Mouse (Mus musculus): ENCODE measurements around the gene Cnot11. TPM values are rescaled to one million over a fixed set of nuclear protein-coding genes. Genes with fewer than 3 reads are reported as not detected.

Gene Cnot11
- polyA plus RNA-seq, 1 experiment, result 18.8 TPM

GRCm38 (mm10) chr1:39522519-39522918 is 12.3 kb upstream of the Cnot11 start:
- H3K36me3 ChIP-seq (ENCODE audit: control insufficient read depth, insufficient read depth, low read length), result no peaks in the 10 kb centered on the region
- H3K27me3 ChIP-seq (ENCODE audit: control insufficient read depth, insufficient read depth, low read length), result no peaks in the 10 kb centered on the region
- H3K4me1 ChIP-seq (ENCODE audit: control insufficient read depth, insufficient read depth, insufficient read length, low read length), result no peaks in the 10 kb centered on the region
- no peak overlapping the region for H3K4me3 ChIP-seq (ENCODE audit: low read depth, low read length)
- TF ChIP-seq POLR2A (IDR thresholded peaks at IDR 0.05; ENCODE audit: low read depth, low read length) (no peak), CTCF (IDR thresholded peaks at IDR 0.05; ENCODE audit: extremely low read depth, insufficient read length, insufficient replicate concordance, low read depth, low read length) (peak; percentile 47; the same call in 1 of the 2 replicates)
- H3K27ac ChIP-seq (ENCODE audit: insufficient read depth, low read depth, low read length), result no peak overlapping the region
- 23% methylated on average over 5 of the region's 5 CpGs for WGBS

GRCm38 (mm10) chr1:39525763-39526162 is 9.0 kb upstream of the Cnot11 start:
- TF ChIP-seq CTCF (IDR thresholded peaks at IDR 0.05; ENCODE audit: extremely low read depth, insufficient read length, insufficient replicate concordance, low read depth, low read length), result no peak
- 63% methylated on average over 7 of the region's 7 CpGs for WGBS
- Histone ChIP-seq H3K27me3 (ENCODE audit: control insufficient read depth, insufficient read depth, low read length) (no peaks in the 10 kb centered on the region), H3K4me3 (ENCODE audit: low read depth, low read length) (no peak overlapping the region), H3K27ac (ENCODE audit: insufficient read depth, low read depth, low read length) (no peak overlapping the region), H3K4me1 (ENCODE audit: control insufficient read depth, insufficient read depth, insufficient read length, low read length) (no peaks in the 10 kb centered on the region; the same call in 1 of the 2 replicates), H3K36me3 (ENCODE audit: control insufficient read depth, insufficient read depth, low read length) (no peaks in the 10 kb centered on the region)

GRCm38 (mm10) chr1:39526371-39527167 is 8.2 kb upstream of the Cnot11 start:
- 71% methylated on average over 9 of the region's 9 CpGs for WGBS
- TF ChIP-seq POLR2A (IDR thresholded peaks at IDR 0.05; ENCODE audit: low read depth, low read length) (no peak), CTCF (IDR thresholded peaks at IDR 0.05; ENCODE audit: extremely low read depth, insufficient read length, insufficient replicate concordance, low read depth, low read length) (no peak)
- Histone ChIP-seq H3K27ac (ENCODE audit: insufficient read depth, low read depth, low read length) (no peak overlapping the region), H3K36me3 (ENCODE audit: control insufficient read depth, insufficient read depth, low read length) (no peaks in the 10 kb centered on the region), H3K4me3 (ENCODE audit: low read depth, low read length) (no peak overlapping the region), H3K4me1 (ENCODE audit: control insufficient read depth, insufficient read depth, insufficient read length, low read length) (no peaks in the 10 kb centered on the region; the same call in 1 of the 2 replicates), H3K27me3 (ENCODE audit: control insufficient read depth, insufficient read depth, low read length) (no peaks in the 10 kb centered on the region)

- no peaks in the 10 kb centered on the region for H3K27me3 ChIP-seq (ENCODE audit: control insufficient read depth, insufficient read depth, low read length)
- no peaks in the 10 kb centered on the region; the same call in 1 of the 2 replicates for H3K4me1 ChIP-seq (ENCODE audit: control insufficient read depth, insufficient read depth, insufficient read length, low read length)
- TF ChIP-seq POLR2A (IDR thresholded peaks at IDR 0.05; ENCODE audit: low read depth, low read length) (no peak), CTCF (IDR thresholded peaks at IDR 0.05; ENCODE audit: extremely low read depth, insufficient read length, insufficient replicate concordance, low read depth, low read length) (peak; percentile 85)
- no peak overlapping the region for H3K27ac ChIP-seq (ENCODE audit: insufficient read depth, low read depth, low read length)
- WGBS, result 9% methylated on average over 7 of the region's 7 CpGs
- no peaks in the 10 kb centered on the region for H3K36me3 ChIP-seq (ENCODE audit: control insufficient read depth, insufficient read depth, low read length)
- H3K4me3 ChIP-seq (ENCODE audit: low read depth, low read length), result no peak overlapping the region
Measured at GRCm38 (mm10) chr1:39527432-39527831, 7.4 kb upstream of the Cnot11 start.

GRCm38 (mm10) chr1:39528319-39528718 is 6.5 kb upstream of the Cnot11 start:
- no peaks in the 10 kb centered on the region; the same call in 1 of the 2 replicates for H3K4me1 ChIP-seq (ENCODE audit: control insufficient read depth, insufficient read depth, insufficient read length, low read length)
- 75% methylated on average over 6 of the region's 6 CpGs for WGBS
- no peak overlapping the region for H3K27ac ChIP-seq (ENCODE audit: insufficient read depth, low read depth, low read length)
- no peak overlapping the region for H3K4me3 ChIP-seq (ENCODE audit: low read depth, low read length)
- no peaks in the 10 kb centered on the region for H3K36me3 ChIP-seq (ENCODE audit: control insufficient read depth, insufficient read depth, low read length)
- H3K27me3 ChIP-seq (ENCODE audit: control insufficient read depth, insufficient read depth, low read length), result no peaks in the 10 kb centered on the region
- TF ChIP-seq POLR2A (IDR thresholded peaks at IDR 0.05; ENCODE audit: low read depth, low read length) (no peak), CTCF (IDR thresholded peaks at IDR 0.05; ENCODE audit: extremely low read depth, insufficient read length, insufficient replicate concordance, low read depth, low read length) (no peak)

GRCm38 (mm10) chr1:39530258-39530943 is 4.4 kb upstream of the Cnot11 start:
- TF ChIP-seq POLR2A (IDR thresholded peaks at IDR 0.05; ENCODE audit: low read depth, low read length) (no peak), CTCF (IDR thresholded peaks at IDR 0.05; ENCODE audit: extremely low read depth, insufficient read length, insufficient replicate concordance, low read depth, low read length) (peak; percentile 70; the same call in 1 of the 2 replicates)
- no peaks in the 10 kb centered on the region for H3K36me3 ChIP-seq (ENCODE audit: control insufficient read depth, insufficient read depth, low read length)
- H3K4me1 ChIP-seq (ENCODE audit: control insufficient read depth, insufficient read depth, insufficient read length, low read length), result no peaks in the 10 kb centered on the region; the same call in 1 of the 2 replicates
- no peak overlapping the region for H3K4me3 ChIP-seq (ENCODE audit: low read depth, low read length)
- H3K27me3 ChIP-seq (ENCODE audit: control insufficient read depth, insufficient read depth, low read length), result no peaks in the 10 kb centered on the region
- H3K27ac ChIP-seq (ENCODE audit: insufficient read depth, low read depth, low read length), result no peak overlapping the region
- WGBS, result 34% methylated on average over 13 of the region's 13 CpGs

- Histone ChIP-seq H3K27me3 (ENCODE audit: control insufficient read depth, insufficient read depth, low read length) (no peaks in the 10 kb centered on the region), H3K36me3 (ENCODE audit: control insufficient read depth, insufficient read depth, low read length) (no peaks in the 10 kb centered on the region), H3K4me3 (ENCODE audit: low read depth, low read length) (no peak overlapping the region), H3K27ac (ENCODE audit: insufficient read depth, low read depth, low read length) (no peak overlapping the region), H3K4me1 (ENCODE audit: control insufficient read depth, insufficient read depth, insufficient read length, low read length) (no peaks in the 10 kb centered on the region; the same call in 1 of the 2 replicates)
- WGBS, result 61% methylated on average over 4 of the region's 4 CpGs
- TF ChIP-seq POLR2A (IDR thresholded peaks at IDR 0.05; ENCODE audit: low read depth, low read length) (no peak), CTCF (IDR thresholded peaks at IDR 0.05; ENCODE audit: extremely low read depth, insufficient read length, insufficient replicate concordance, low read depth, low read length) (no peak)
Measured at GRCm38 (mm10) chr1:39531036-39531435, 3.8 kb upstream of the Cnot11 start.
